Mouse (Mus musculus): ENCODE measurements around the gene Mettl6. TPM values are rescaled to one million over a fixed set of nuclear protein-coding genes. Genes with fewer than 3 reads are reported as not detected.

Gene Mettl6
- total RNA-seq, 1 experiment from 2014 or later = 24.4 TPM

GRCm38 (mm10) chr14:31432424-31432823 lies 62.4 kb downstream of the Mettl6 start:
- no peak for DNase-seq

- DNase-seq = no peak
These were observed 63.0 kb downstream of the Mettl6 start for GRCm38 (mm10) chr14:31431789-31432330.

- DNase-seq = no peak
These were observed 65.8 kb downstream of the Mettl6 start for GRCm38 (mm10) chr14:31429004-31429395.

- peak; percentile 89 for DNase-seq
These were observed 66.4 kb downstream of the Mettl6 start for GRCm38 (mm10) chr14:31428211-31429003.

Other genes with a start within 250 kb of the Mettl6 start
- gene Phf7, start 243.7 kb downstream of the Mettl6 start, total RNA-seq (2021) = 7.6 and 11.0 TPM in 2 replicates
- gene Bap1, start 243.6 kb downstream of the Mettl6 start, total RNA-seq (2021) = 62.6 and 65.9 TPM in 2 replicates
- gene Dnah1, start 171.1 kb downstream of the Mettl6 start, total RNA-seq (2021) = 1.0 and 1.6 TPM in 2 replicates
- gene Capn7, start 158.4 kb downstream of the Mettl6 start, total RNA-seq (2021) = 51.2 and 51.7 TPM in 2 replicates
- 112 and 134 TPM in 2 replicates for gene Sh3bp5, start 59.0 kb downstream of the Mettl6 start, total RNA-seq (2021)
- 41.4 and 50.6 TPM in 2 replicates for gene Eaf1, start 641 bp downstream of the Mettl6 start, total RNA-seq (2021)
- gene Colq, start 96.3 kb upstream of the Mettl6 start, total RNA-seq (2021) = not detected in 2 replicates
- 0.62 and 1.2 TPM in 2 replicates for gene Gm49387, start 145.8 kb upstream of the Mettl6 start, total RNA-seq (2021)
- gene Btd, start 146.0 kb upstream of the Mettl6 start, total RNA-seq (2021) = 65.9 and 70.8 TPM in 2 replicates
- 53.2 and 69.0 TPM in 2 replicates for gene Hacl1, start 146.2 kb upstream of the Mettl6 start, total RNA-seq (2021)

All from adrenal gland, postnatal 25 days (tissue).